Mouse (Mus musculus): ENCODE measurements at regions not wholly inside any gene's neighbourhood (a gene's known extent, or its start where the extent isn't known, plus 50 kb on each side); places are given as distances from the start of the nearest gene placed in this dataset.

GRCm38 (mm10) chr12:119102106-119102505, 135.9 kb upstream of the Abcb5 start:
- DNase-seq: peak; percentile 70

- DNase-seq: no peak
Measured at GRCm38 (mm10) chr12:119099736-119100135, 133.5 kb upstream of the Abcb5 start.

DNA sequence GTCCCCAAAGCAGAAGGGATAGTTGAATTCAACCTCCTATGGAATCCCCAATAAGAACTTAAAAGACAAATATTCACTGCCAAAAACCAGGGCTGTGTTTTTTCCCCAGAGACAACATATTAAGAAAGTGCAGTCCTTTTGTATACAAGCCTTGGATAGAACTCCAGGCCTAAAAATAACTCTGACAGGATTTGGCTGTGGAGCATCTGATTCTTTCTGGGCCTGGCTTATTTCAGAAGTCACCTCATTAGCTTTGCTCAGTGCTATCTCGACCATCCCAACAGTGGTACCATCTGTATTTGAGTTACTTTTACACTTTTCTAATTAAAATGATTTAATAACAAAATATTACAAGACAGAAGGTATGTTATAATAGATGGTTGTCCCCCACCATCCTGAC, 131.6 kb upstream of the Abcb5 start:
- DNase-seq: no peak

- DNase-seq: no peak
Measured at GRCm38 (mm10) chr12:119094314-119094713, 128.1 kb upstream of the Abcb5 start.

DNA sequence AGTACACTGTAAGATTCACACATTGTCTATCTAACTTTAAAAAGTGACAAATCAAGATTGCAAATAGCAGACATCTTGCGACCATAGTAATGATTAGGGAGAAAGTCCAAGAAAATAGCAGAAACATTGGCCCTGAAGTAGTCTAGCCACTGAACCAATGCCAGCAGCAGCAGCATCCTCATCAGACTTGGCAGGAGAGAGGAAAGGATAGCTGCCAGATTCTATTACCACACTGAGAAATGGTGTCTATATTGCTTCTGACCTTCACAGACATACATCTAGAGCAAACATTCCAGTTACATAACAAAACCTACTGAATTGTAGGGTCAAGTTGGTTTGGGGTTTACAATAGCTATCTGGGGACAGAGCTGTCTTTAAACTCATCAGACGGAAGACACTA, 127.2 kb upstream of the Abcb5 start:
- no peak for DNase-seq

DNA sequence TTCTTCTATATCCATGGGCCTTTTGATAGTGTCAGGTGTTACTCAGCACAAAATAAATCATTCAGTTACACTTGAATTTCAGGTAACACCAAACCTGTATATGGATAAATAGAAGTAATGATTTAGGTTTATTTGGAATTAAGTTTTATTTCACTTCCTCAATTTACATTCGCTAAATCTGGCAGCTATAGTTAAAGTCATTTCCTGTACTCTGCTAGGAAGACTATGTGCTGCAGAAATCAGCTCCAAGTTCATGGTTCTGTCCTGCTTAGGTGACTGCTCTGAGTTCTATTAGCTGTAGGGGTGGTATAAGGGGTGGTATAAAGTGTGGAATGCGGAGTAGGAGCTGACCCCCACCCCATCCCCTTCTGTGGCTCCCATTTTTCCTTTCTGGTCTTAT, 123.1 kb upstream of the Abcb5 start:
- DNase-seq: no peak

GRCm38 (mm10) chr12:119088666-119089065, 122.4 kb upstream of the Abcb5 start:
- no peak for DNase-seq

DNA sequence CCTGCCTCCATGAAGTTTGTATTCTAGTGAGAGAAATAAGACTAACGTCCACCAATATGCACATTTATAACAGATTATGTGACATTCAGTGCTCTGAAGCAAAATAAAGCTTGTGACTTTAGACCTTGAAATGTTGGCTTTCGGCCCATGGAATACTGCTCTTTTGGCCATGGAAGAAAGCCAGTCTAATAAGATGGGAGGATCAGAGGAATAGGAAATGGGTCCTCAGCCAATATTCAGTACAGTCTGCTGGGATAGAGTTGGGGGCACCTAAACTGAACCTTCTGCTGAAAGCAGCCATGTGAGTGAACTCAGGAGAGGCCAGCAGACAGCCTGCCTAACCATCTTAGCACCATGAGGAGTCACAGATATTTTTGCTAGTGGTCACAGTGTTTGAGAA, 118.6 kb upstream of the Abcb5 start:
- DNase-seq: peak; percentile 83

- DNase-seq: no peak
Measured at GRCm38 (mm10) chr12:119082781-119083180, 116.6 kb upstream of the Abcb5 start.

- no peak for DNase-seq
Measured at GRCm38 (mm10) chr12:119075825-119076224, 109.6 kb upstream of the Abcb5 start.

GRCm38 (mm10) chr12:119074742-119075478, 108.7 kb upstream of the Abcb5 start:
- DNase-seq: no peak

DNA sequence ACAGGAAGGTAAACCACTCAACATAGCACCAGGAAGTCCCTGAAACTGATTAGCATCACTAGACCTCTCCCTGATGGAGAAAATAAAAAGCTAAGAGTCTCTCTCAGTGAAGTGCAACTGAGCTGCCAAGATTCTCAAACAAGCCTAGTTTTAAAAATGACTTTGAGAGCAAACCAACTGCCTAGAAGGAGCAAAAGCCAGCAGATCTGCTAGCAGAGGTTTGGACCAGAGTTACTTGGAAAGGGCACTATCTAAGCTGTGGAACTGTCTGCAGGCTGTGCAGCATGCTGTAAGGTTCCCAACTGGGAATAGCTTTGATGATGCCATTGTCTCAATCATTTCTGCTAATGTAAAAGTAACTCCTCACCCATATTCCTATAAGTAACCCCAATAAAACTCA, 107.9 kb upstream of the Abcb5 start:
- DNase-seq: no peak

- DNase-seq: peak; percentile 87
Measured at GRCm38 (mm10) chr12:119070963-119071362, 104.7 kb upstream of the Abcb5 start.

DNA sequence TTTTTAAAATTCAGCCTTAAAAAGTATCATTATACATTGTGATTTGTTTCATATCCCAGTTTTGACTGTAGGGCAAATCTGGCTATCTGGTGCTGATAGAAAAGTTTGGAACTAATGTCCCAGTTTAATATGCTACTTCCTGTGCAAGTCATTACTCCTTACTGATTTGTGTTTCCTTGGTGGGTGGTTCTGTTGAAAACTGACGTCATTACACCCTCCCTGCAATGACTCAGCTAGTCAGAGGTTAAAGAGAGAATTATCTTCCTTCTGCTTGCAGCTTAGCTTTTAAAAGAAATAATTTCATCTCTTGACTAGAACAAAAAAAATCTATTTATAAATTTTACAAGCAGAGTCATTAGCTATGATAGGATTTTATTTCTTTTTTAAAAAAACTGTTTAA, 104.2 kb upstream of the Abcb5 start:
- DNase-seq: peak; percentile 69

DNA sequence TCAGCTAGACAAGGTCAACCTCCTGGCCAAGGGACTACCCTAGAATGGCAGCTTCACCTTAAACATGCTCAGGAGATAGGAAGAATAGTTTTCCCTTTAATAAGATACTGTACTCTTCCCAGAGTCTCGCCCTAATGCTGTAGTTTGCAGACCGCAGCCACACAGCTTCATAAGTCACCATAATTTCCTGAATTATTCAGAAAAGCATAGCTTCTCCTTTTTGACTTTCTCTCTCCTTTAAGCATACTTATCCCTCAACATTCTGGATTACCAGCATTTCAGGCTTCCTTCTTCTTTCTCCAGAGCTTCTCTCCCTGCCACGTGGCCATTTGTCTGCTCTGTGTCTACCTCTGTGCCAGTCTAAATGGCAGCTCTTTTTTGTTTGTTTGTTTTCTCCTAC, 103.5 kb upstream of the Abcb5 start:
- DNase-seq: no peak

DNA sequence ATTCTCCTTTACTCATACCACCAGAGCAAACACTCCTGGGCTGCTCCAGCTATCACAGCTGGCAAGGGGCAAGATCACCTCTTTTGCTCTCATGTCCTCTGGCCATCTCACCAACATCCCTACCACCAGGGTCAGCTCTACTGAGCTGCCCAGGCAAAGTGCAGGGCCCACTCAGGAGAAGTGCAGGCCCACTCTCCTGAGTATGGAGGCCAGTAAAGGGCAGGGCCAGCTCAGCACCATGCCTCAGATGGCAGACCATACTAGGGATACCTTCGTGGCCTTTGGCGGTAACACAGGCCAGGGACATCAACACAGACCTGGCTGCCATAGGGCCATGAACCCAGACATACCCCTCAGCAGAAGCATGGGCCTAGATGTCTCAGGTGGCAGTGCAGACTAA, 101.9 kb upstream of the Abcb5 start:
- DNase-seq: no peak

DNA sequence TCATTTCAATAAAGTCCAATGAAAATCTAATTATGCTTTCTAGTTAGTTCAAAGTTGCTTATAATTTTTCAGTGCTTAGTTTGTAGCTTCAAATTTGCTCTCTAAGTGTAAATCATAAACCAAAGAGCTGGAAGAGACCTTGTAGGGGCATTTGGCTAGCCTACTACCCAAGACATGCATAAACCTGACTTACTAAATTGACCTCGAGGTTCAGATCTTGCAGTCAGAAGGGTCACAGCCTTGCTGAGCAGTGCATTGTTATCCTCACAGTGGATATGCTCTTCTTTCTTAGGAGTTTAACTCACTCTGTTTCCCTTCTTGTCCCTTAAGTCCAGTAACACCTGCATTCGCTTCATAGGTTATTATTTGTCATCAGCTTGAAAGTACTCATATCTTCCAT, 96.7 kb upstream of the Abcb5 start:
- peak; percentile 78 for DNase-seq

DNA sequence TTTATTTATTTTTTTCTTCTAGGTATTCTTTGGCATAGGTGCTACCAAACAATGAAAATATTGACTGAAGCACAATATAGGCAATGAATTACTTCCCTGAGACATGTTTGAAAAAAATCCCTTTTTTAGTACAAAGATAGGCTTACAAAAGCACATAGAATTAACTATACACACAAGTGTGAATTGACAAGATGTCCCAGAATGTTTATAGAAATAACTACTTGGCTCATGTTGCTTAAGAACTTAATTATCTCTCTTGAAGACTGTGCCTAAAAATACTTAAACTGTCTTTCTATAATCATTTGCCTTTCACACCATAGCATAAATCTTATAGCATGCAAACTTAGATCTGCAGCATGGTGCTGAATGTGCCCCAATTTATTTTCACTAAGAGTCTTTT, 96.3 kb upstream of the Abcb5 start:
- no peak for DNase-seq

- DNase-seq: no peak
Measured at GRCm38 (mm10) chr12:119054560-119054959, 88.3 kb upstream of the Abcb5 start.

GRCm38 (mm10) chr12:119051692-119052379, 85.6 kb upstream of the Abcb5 start:
- no peak for DNase-seq

GRCm38 (mm10) chr12:119038306-119038705, 72.1 kb upstream of the Abcb5 start:
- no peak for DNase-seq

- no peak for DNase-seq
Measured at GRCm38 (mm10) chr12:119034828-119035227, 68.6 kb upstream of the Abcb5 start.

DNA sequence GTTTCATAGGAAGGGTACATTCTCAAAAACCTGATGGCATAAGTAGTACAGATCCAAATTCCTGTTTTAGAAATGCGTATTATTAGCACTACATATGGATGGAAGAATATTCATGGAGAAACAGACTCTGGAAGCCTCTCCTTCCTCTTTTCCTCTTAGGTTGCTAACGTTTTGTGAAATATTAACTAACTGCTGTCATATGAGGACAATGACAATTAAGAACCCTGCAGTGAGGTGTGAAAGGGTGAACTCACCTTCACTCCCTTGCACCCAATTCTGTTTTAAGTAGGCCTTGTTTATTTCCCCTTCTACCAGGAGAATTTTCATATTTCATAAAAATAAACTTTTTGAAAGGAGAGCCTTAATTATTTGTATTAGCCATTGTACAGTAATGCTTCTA, 62.5 kb upstream of the Abcb5 start:
- DNase-seq: peak; percentile 64

DNA sequence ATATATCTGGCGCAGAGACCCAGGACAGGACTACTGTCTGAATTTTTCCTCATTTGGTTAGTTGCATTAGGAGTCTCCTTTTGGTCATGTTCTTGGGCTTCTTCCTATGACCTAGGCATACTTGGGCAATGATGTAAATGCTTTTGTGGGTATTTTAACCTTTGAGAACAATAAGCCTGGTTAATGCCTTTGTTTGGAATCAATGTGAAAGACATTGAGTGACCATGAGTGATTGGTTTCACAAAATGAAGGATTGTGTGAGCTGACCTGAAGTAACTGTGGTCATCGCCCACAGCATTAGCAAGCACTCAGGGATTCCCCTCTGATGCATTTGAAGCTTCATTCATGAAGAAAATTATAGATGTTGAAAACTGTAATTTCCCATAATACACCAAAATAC, 61.9 kb upstream of the Abcb5 start:
- no peak for DNase-seq

DNA sequence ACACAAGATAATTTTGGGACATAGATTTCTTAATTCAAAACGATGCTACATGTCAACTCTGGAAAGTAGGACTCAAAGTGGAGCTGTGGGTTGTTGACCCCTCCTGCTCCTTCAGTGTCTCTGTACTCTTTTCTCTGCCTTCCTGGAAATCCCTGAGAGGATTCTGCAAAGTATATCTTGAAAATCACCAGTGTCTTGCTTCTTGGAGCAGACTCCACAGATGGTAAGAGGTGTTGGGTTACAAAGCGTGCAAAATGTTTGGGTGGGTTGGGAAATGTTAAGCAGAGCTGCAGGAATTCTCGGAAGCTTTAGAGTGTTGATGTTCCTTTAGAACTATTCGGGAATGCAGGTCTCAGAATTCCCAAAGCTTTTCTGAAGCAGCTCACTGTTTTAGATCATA, 61.5 kb upstream of the Abcb5 start:
- no peak for DNase-seq
